ENCODE assay signal across 8 mouse cellular contexts in genomic region chr4:62407730-62408582, GRCm38 (mm10). TPM values are rescaled to one million over a fixed set of nuclear protein-coding genes. Genes with fewer than 3 reads are reported as not detected.
DNase-seq lines count a peak whose midpoint lies in the region; ATAC-seq lines count a peak whose summit lies in the region.

No protein-coding gene starts in this region.

- H3K27ac ChIP-seq in hindbrain, embryonic 15.5 days (replicated peaks): peak overlapping the region; percentile 84

- WGBS in hindbrain, embryonic 15.5 days: under 1% methylated on average over 35 of the region's 35 CpGs

- peak overlapping the region; percentile 62 for H3K4me3 ChIP-seq in hindbrain, embryonic 15.5 days

- DNase-seq in T-cell, adult 2 months (ENCODE audit: low spot score): peak; percentile 62
- DNase-seq in cerebellum, adult 9-11 months: peak; percentile 58
- peak; percentile 23 to 38 for DNase-seq in frontal cortex, postnatal 14 days (ENCODE audit: low spot score in 2 of 2)
- DNase-seq in layer of hippocampus, postnatal 25 days (ENCODE audit: extremely low spot score in 1 of 2, low spot score in 1 of 2): peak; percentile 28 to 37
- peak; percentile 70 for DNase-seq in lung, postnatal 25 days (ENCODE audit: low spot score)
- peak; percentile 70 for DNase-seq in retina, embryonic 14.5 days (ENCODE audit: low spot score)
- peak; percentile 61 for DNase-seq in thymus, postnatal 25 days

- H3K9ac ChIP-seq in hindbrain, embryonic 15.5 days: peak overlapping the region; percentile 69

- peak; percentile 69 for ATAC-seq in hindbrain, embryonic 15.5 days (ENCODE audit: low FRiP score, low read depth)

- no peaks in the 10 kb centered on the region for H3K27me3 ChIP-seq in hindbrain, embryonic 15.5 days

- H3K9me3 ChIP-seq in hindbrain, embryonic 15.5 days: no peaks in the 10 kb centered on the region

- H3K4me2 ChIP-seq in hindbrain, embryonic 15.5 days: peak overlapping the region; percentile 68

- H3K36me3 ChIP-seq in hindbrain, embryonic 15.5 days: peaks cover 13% of the 10 kb centered on the region

- H3K4me1 ChIP-seq in hindbrain, embryonic 15.5 days (replicated peaks): peaks cover 41% of the 10 kb centered on the region

RNA-seq across cellular contexts. Expression of gene Cdc26, which starts 0.5 kb away (rescaled TPM):
- polyA plus RNA-seq in hindbrain, embryonic 15.5 days (2015; fragmentation: Nextera tagmentation; extraction: Ambion mirVana): 74.2 and 81.3 TPM in 2 replicates
- 10 to 100 TPM; 43.0 to 51.1 TPM for total RNA-seq in layer of hippocampus, postnatal 25 days (2021)

RNA-seq across cellular contexts. Expression of gene Prpf4, which starts 0.6 kb away (rescaled TPM):
- 14.6 and 15.1 TPM in 2 replicates for polyA plus RNA-seq in hindbrain, embryonic 15.5 days (2015; fragmentation: Nextera tagmentation; extraction: Ambion mirVana)
- 10 to 100 TPM; 12.4 to 12.6 TPM for total RNA-seq in layer of hippocampus, postnatal 25 days (2021)

RNA-seq across cellular contexts. Expression of gene Rnf183, which starts 27.1 kb away (rescaled TPM):
- polyA plus RNA-seq in hindbrain, embryonic 15.5 days (2015; fragmentation: Nextera tagmentation; extraction: Ambion mirVana): 0.27 TPM in 1 of 2 replicates, not detected in the other
- not detected for total RNA-seq in layer of hippocampus, postnatal 25 days (2021)

RNA-seq across cellular contexts. Expression of gene Slc31a1, which starts 47.4 kb away (rescaled TPM):
- polyA plus RNA-seq in hindbrain, embryonic 15.5 days (2015; fragmentation: Nextera tagmentation; extraction: Ambion mirVana): 43.1 and 46.2 TPM in 2 replicates
- 10 to 100 TPM; 16.2 to 16.8 TPM for total RNA-seq in layer of hippocampus, postnatal 25 days (2021)

RNA-seq across cellular contexts. Expression of gene Fkbp15, which starts 47.6 kb away (rescaled TPM):
- polyA plus RNA-seq in hindbrain, embryonic 15.5 days (2015; fragmentation: Nextera tagmentation; extraction: Ambion mirVana): 20.9 and 23.3 TPM in 2 replicates
- total RNA-seq in layer of hippocampus, postnatal 25 days (2021): 10 to 100 TPM; 38.1 to 44.2 TPM

Comparison
In these comparisons a context has a peak if more than half of its experiments do, and no peak if none do; other contexts are left out.
1. Peak in every context shown above with its lines: DNase-seq, ATAC-seq, H3K4me3 ChIP-seq and H3K27ac ChIP-seq.